Mouse (Mus musculus) myocyte (in vitro differentiated cells): ENCODE data around the gene Bag5. TPM values are rescaled to one million over a fixed set of nuclear protein-coding genes. Genes with fewer than 3 reads are reported as not detected.
A peak's percentile ranks its signal among the peaks of the same experiment; 100 is the strongest.

Experiments used
- H3K27me3 ChIP-seq: one replicate; pipeline ENCODE4 v1.6.1; 2011; ENCODE audit not compliant: control insufficient read depth, insufficient read depth, insufficient read length
- H3K36me3 ChIP-seq: one replicate; pipeline ENCODE4 v1.6.1; 2011; ENCODE audit not compliant: control insufficient read depth, insufficient read depth
- H3K4me2 ChIP-seq: one replicate; pipeline ENCODE4 v1.6.1; 2011; ENCODE audit warnings: low read depth, control low read depth
- H3K4me3 ChIP-seq: one replicate; pipeline ENCODE4 v1.5.1; 2011; ENCODE audit warnings: mild to moderate bottlenecking, control low read depth, moderate library complexity
- H3K79me2 ChIP-seq: one replicate; pipeline ENCODE4 v1.6.1; 2011; ENCODE audit not compliant: control insufficient read depth, insufficient read depth
- H3ac ChIP-seq: one replicate; pipeline ENCODE4 v1.6.1; 2011; ENCODE audit not compliant: control insufficient read depth, insufficient read length
- CEBPB ChIP-seq: IDR thresholded peaks from 2 replicates; pipeline ENCODE4 v1.6.1; 2011; ENCODE audit warnings: mild to moderate bottlenecking, moderate library complexity; ENCODE audit not compliant: poor library complexity, insufficient read depth, severe bottlenecking
- E2F4 ChIP-seq: IDR thresholded peaks from one replicate; pipeline ENCODE4 v1.6.1; 2011; ENCODE audit warnings: mild to moderate bottlenecking, control low read depth, moderate library complexity; ENCODE audit not compliant: insufficient read depth
- MAX ChIP-seq: IDR thresholded peaks from one replicate; pipeline ENCODE4 v1.6.1; 2011; ENCODE audit warnings: low read depth, mild to moderate bottlenecking, control low read depth
- MYOD1 ChIP-seq, 3 experiments: IDR thresholded peaks; one replicate each; pipeline ENCODE4 v1.6.1; 2011; ENCODE audit warnings: control low read depth in 2 of 3, low read depth in 2 of 3, mild to moderate bottlenecking in 2 of 3, moderate library complexity in 1 of 3; ENCODE audit not compliant: insufficient read length in 2 of 3, control insufficient read depth in 1 of 3
- MYOG ChIP-seq, 3 experiments: IDR thresholded peaks; one replicate each; pipeline ENCODE4 v1.6.1; 2011; ENCODE audit warnings: control low read depth in 2 of 3, low read depth in 2 of 3, mild to moderate bottlenecking in 2 of 3; ENCODE audit not compliant: insufficient read length in 2 of 3, control insufficient read depth in 1 of 3, insufficient read depth in 1 of 3
- POLR2A ChIP-seq: IDR thresholded peaks from one replicate; pipeline ENCODE4 v1.6.1; 2011; ENCODE audit warnings: low read depth, mild to moderate bottlenecking, control low read depth, moderate library complexity; ENCODE audit not compliant: insufficient read length
- POLR2AphosphoS2 ChIP-seq: IDR thresholded peaks from one replicate; pipeline ENCODE4 v1.6.1; 2011; ENCODE audit warnings: low read depth, control low read depth; ENCODE audit not compliant: insufficient read length
- REST ChIP-seq: IDR thresholded peaks from one replicate; pipeline ENCODE4 v1.6.1; 2011; ENCODE audit warnings: mild to moderate bottlenecking, control low read depth, moderate library complexity; ENCODE audit not compliant: insufficient read depth, insufficient read length
- SRF ChIP-seq: IDR thresholded peaks from one replicate; pipeline ENCODE4 v1.6.1; 2011; ENCODE audit warnings: low read depth; ENCODE audit not compliant: control insufficient read depth, insufficient read length
- TCF12 ChIP-seq: IDR thresholded peaks from one replicate; pipeline ENCODE4 v1.6.1; 2011; ENCODE audit warnings: mild to moderate bottlenecking, control low read depth; ENCODE audit not compliant: poor library complexity, insufficient read depth, severe bottlenecking
- TCF3 ChIP-seq: IDR thresholded peaks from one replicate; pipeline ENCODE4 v1.6.1; 2011; ENCODE audit warnings: low read depth, control low read depth; ENCODE audit not compliant: insufficient read length
- USF1 ChIP-seq: IDR thresholded peaks from one replicate; pipeline ENCODE4 v1.6.1; 2011; ENCODE audit warnings: low read depth, mild to moderate bottlenecking, control low read depth, moderate library complexity
- polyA plus RNA-seq: library from polyadenylated mRNA; unstranded; fragments of >200 nt; fragmentation: generic; extraction: Trizol; gene quantifications from one replicate; pipeline ENCODE4 v1.2.1, GENCODE M21; 2012; ENCODE audit warnings: missing spikeins

Bag5 gene
- polyA plus RNA-seq, 1 experiment, result 20.3 TPM

GRCm38 (mm10) chr12:111671431-111671902 lies 41.6 kb downstream of the Bag5 start:
- TF ChIP-seq TCF12 (no peak), MAX (no peak), REST (no peak), POLR2AphosphoS2 (no peak), MYOG (IDR thresholded peaks at IDR 0.05; ENCODE audit: control insufficient read depth in 1 of 3, insufficient read depth in 1 of 3, insufficient read length in 2 of 3, low read depth in 2 of 3) (no peak), MYOD1 (IDR thresholded peaks at IDR 0.05; ENCODE audit: control insufficient read depth in 1 of 3, insufficient read length in 2 of 3, low read depth in 2 of 3) (no peak), POLR2A (no peak), TCF3 (no peak), CEBPB (no peak), SRF (no peak), E2F4 (no peak), USF1 (no peak)
- Histone ChIP-seq H3K4me2 (peak overlapping the region; percentile 91), H3K79me2 (no peaks in the 10 kb centered on the region), H3K36me3 (no peaks in the 10 kb centered on the region), H3K27me3 (no peaks in the 10 kb centered on the region), H3ac (no peak overlapping the region), H3K4me3 (peak overlapping the region; percentile 30)

DNA sequence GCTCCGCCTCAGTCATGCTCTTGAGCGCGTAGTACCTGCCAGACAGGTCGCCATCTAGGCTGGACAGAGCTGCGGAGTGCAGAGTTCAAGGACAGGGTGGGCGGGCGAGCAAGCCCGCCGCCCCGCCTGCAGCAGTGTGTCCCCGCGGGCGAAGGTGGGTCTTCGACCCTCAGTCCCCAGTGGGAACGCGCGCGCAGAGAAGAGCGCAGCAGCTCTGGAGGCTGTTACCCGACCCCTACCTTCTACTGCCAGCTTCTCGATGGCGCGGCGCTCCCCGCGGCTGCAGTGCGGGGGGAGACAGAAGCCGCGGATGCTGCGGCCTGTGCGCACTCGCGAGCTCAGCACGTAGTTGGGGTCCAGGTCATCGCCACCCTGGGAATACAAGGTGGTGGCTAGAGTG lies 42.1 kb downstream of the Bag5 start:
- Histone ChIP-seq H3K36me3 (no peaks in the 10 kb centered on the region), H3ac (no peak overlapping the region), H3K27me3 (no peaks in the 10 kb centered on the region), H3K79me2 (no peaks in the 10 kb centered on the region), H3K4me2 (peak overlapping the region; percentile 91), H3K4me3 (peak overlapping the region; percentile 30)
- TF ChIP-seq SRF, result no peak
- TF ChIP-seq E2F4, result no peak
- TF ChIP-seq USF1, result no peak
- no peak for TF ChIP-seq MYOG (IDR thresholded peaks at IDR 0.05; ENCODE audit: control insufficient read depth in 1 of 3, insufficient read depth in 1 of 3, insufficient read length in 2 of 3, low read depth in 2 of 3)
- TF ChIP-seq TCF12, result no peak
- TF ChIP-seq POLR2A, result no peak
- TF ChIP-seq TCF3, result no peak

DNA sequence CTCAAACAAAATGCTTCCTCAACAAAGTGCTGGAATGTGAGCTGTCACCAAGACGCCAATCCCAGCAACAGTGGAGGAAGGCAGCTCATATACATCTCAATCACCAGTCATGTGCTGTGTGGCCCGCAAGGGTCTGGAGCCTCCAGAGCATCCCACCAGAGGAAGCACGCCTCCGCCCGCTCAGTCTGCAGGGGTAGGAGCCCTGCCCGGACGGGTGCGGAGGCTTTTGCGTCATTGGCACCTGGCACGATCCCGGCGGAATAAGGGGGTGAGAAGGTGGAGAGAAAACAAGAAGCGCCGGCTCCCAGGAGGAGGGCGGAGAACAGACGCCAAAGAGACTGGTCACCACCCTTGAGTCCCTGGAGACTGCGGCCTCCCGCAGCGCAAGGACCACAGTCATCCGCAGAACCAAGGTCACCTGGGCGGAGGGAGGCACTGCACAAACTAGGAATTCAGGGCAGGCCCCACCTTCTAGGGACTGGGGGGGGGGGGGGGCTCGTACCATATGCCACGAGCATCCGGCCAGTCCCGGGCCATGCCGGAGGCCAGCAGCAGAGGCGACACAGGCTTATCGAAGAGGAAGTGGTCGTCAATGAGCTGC lies 42.6 kb downstream of the Bag5 start:
- Histone ChIP-seq H3K36me3 (no peaks in the 10 kb centered on the region), H3K4me3 (no peak overlapping the region), H3K4me2 (no peak overlapping the region), H3ac (no peak overlapping the region), H3K27me3 (no peaks in the 10 kb centered on the region), H3K79me2 (no peaks in the 10 kb centered on the region)
- no peak for TF ChIP-seq SRF
- TF ChIP-seq TCF3, result no peak
- no peak for TF ChIP-seq MAX
- no peak for TF ChIP-seq TCF12
- TF ChIP-seq POLR2A, result no peak
- TF ChIP-seq MYOD1 (IDR thresholded peaks at IDR 0.05; ENCODE audit: control insufficient read depth in 1 of 3, insufficient read length in 2 of 3, low read depth in 2 of 3), result no peak
- TF ChIP-seq REST, result no peak
- TF ChIP-seq E2F4, result no peak
- no peak for TF ChIP-seq CEBPB
- TF ChIP-seq MYOG (IDR thresholded peaks at IDR 0.05; ENCODE audit: control insufficient read depth in 1 of 3, insufficient read depth in 1 of 3, insufficient read length in 2 of 3, low read depth in 2 of 3), result no peak
- TF ChIP-seq USF1, result no peak

DNA sequence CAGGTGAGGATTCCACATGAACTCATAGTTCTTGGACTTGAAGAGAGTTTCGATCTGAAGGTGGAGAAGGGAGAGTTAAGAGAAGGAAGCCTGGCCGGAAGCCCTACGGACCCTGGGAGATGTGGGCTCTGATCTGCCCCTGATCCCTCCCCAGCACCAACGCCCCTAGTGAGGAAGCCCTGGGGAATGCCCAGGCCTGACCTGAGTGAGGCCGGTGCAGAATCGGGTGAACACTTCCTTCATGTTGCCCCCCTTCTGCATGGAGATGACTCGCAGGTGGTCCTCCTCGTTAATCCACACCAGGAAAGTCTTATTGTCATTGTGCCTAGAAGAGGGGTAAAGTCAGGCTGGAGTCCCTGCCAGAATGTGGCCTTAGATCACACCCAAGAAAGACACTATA lies 43.1 kb downstream of the Bag5 start:
- no peak overlapping the region for H3K4me2 ChIP-seq
- H3K27me3 ChIP-seq, result no peaks in the 10 kb centered on the region
- TF ChIP-seq TCF12, result no peak
- no peak overlapping the region for H3ac ChIP-seq
- H3K79me2 ChIP-seq, result no peaks in the 10 kb centered on the region
- H3K4me3 ChIP-seq, result no peak overlapping the region
- no peaks in the 10 kb centered on the region for H3K36me3 ChIP-seq

- Histone ChIP-seq H3K4me2 (peak overlapping the region; percentile 83), H3K79me2 (no peaks in the 10 kb centered on the region), H3K4me3 (peak overlapping the region; percentile 4), H3K36me3 (no peaks in the 10 kb centered on the region), H3ac (no peak overlapping the region), H3K27me3 (no peaks in the 10 kb centered on the region)
- TF ChIP-seq REST, result no peak
- no peak for TF ChIP-seq USF1
- no peak for TF ChIP-seq MYOG (IDR thresholded peaks at IDR 0.05; ENCODE audit: control insufficient read depth in 1 of 3, insufficient read depth in 1 of 3, insufficient read length in 2 of 3, low read depth in 2 of 3)
- TF ChIP-seq MAX, result no peak
- no peak for TF ChIP-seq POLR2AphosphoS2
- no peak for TF ChIP-seq TCF12
- TF ChIP-seq SRF, result no peak
- no peak for TF ChIP-seq E2F4
- no peak for TF ChIP-seq TCF3
- no peak for TF ChIP-seq MYOD1 (IDR thresholded peaks at IDR 0.05; ENCODE audit: control insufficient read depth in 1 of 3, insufficient read length in 2 of 3, low read depth in 2 of 3)
- no peak for TF ChIP-seq POLR2A
- no peak for TF ChIP-seq CEBPB
Observed at GRCm38 (mm10) chr12:111669000-111669788, 43.9 kb downstream of the Bag5 start.
